Mouse (Mus musculus): ENCODE data around the gene Rabgap1l. TPM values are rescaled to one million over a fixed set of nuclear protein-coding genes. Genes with fewer than 3 reads are reported as not detected.
A peak's percentile ranks its signal among the peaks of the same experiment; 100 is the strongest.

Gene Rabgap1l
- polyA plus RNA-seq, 1 experiment from 2014 or later = 13.6 TPM

GRCm38 (mm10) chr1:160793791-160794757 is 1.1 kb upstream of the Rabgap1l start:
- Histone ChIP-seq H3K4me3 (ENCODE audit: low read depth, low read length) (no peak overlapping the region), H3K27me3 (ENCODE audit: control insufficient read depth, insufficient read depth, low read length) (no peaks in the 10 kb centered on the region), H3K27ac (replicated peaks; ENCODE audit: low read depth, low read length) (no peak overlapping the region), H3K36me3 (replicated peaks; ENCODE audit: control insufficient read depth, insufficient read depth, low read depth, low read length) (no peaks in the 10 kb centered on the region), H3K4me1 (ENCODE audit: control insufficient read depth, insufficient read depth, low read length) (no peaks in the 10 kb centered on the region), H3K9me3 (replicated peaks; ENCODE audit: control insufficient read depth, low read length) (no peaks in the 10 kb centered on the region), H3K9ac (replicated peaks; ENCODE audit: low read length) (no peak overlapping the region), H3K4me2 (ENCODE audit: low read depth, low read length) (no peak overlapping the region)
- 81% methylated on average over 13 of the region's 13 CpGs for WGBS
- DNase-seq (ENCODE audit: low spot score) = no peak
- no peak for ATAC-seq (replicated peaks; ENCODE audit: insufficient number of reproducible peaks, low FRiP score, low TSS enrichment, low read depth)

DNA sequence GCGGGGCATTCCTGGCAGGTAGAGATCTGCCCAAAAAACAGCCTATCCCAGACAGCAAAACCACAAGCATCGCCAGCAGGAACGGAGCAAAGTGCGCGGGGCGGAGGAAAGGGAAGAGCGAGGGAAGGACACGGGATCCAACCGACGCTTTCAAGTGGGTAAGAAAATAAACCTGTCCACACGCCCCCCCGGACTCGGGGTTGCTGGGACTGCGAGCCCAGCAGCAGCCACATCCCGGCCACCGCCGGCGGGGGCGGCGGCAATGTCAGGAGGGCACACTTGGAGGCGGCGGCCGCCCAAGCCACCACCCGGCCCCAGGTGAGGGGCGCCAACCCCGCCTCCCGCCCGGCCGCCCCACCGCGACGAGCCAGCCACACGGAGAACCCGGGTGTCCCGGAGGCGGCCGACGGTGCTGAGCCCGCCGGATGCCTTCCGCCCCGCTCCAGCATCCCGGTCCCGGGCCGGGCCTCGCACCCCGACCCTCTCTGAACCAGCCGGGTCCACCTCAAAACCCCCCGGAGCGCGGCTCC is 790 bp downstream of the Rabgap1l start:
- H3K9ac ChIP-seq (replicated peaks; ENCODE audit: low read length) = peak overlapping the region; percentile 85
- H3K36me3 ChIP-seq (replicated peaks; ENCODE audit: control insufficient read depth, insufficient read depth, low read depth, low read length) = no peaks in the 10 kb centered on the region
- peak overlapping the region; percentile 90 for H3K4me3 ChIP-seq (ENCODE audit: low read depth, low read length)
- H3K27me3 ChIP-seq (ENCODE audit: control insufficient read depth, insufficient read depth, low read length) = no peaks in the 10 kb centered on the region
- H3K9me3 ChIP-seq (replicated peaks; ENCODE audit: control insufficient read depth, low read length) = no peaks in the 10 kb centered on the region
- no peaks in the 10 kb centered on the region for H3K4me1 ChIP-seq (ENCODE audit: control insufficient read depth, insufficient read depth, low read length)
- WGBS = under 1% methylated on average over 49 of the region's 51 CpGs
- H3K27ac ChIP-seq (replicated peaks; ENCODE audit: low read depth, low read length) = no peak overlapping the region
- peak; percentile 80; the same call in 1 of the 2 replicates for ATAC-seq (replicated peaks; ENCODE audit: insufficient number of reproducible peaks, low FRiP score, low TSS enrichment, low read depth)
- DNase-seq (ENCODE audit: low spot score) = peak; percentile 59
- H3K4me2 ChIP-seq (ENCODE audit: low read depth, low read length) = peak overlapping the region; percentile 91

DNA sequence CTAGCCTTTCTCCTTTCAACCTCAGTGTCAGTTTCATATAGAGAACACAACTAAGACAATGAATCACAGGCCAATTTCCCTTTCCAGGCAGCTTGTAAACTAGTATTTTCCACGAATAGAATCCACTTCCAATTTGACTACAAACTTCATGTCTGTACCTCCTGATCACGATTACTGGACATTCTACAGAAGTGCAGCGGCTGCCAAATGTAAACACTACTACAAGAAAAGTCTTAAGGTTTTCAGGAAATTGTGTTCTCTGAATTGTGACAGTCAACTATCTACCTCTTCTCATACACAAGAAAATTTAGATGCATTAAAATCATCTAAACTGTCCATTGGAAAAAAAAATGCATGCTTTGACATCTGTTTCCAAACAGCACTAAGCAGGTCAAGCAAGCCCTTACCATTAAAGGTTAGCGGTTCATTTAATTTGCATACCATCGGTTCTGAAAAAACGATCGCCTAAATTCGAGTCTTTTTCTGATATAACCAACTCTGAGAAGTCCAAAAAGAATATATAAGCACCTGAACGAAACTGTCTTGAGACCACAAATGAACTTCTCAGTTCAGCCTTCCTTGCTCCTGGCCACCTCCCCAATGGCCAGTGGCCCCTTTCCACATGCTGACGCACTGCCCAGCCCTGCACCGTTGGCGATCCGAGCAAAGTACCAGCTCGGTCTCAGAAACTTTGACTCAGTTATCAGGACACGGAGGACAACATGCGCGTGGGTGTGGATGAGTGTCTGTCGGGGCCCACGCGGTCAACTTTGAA is 1.4 kb downstream of the Rabgap1l start:
- Histone ChIP-seq H3K4me3 (ENCODE audit: low read depth, low read length) (peak overlapping the region; percentile 90), H3K36me3 (replicated peaks; ENCODE audit: control insufficient read depth, insufficient read depth, low read depth, low read length) (no peaks in the 10 kb centered on the region), H3K9ac (replicated peaks; ENCODE audit: low read length) (peak overlapping the region; percentile 85), H3K4me1 (ENCODE audit: control insufficient read depth, insufficient read depth, low read length) (no peaks in the 10 kb centered on the region), H3K27ac (replicated peaks; ENCODE audit: low read depth, low read length) (no peak overlapping the region), H3K9me3 (replicated peaks; ENCODE audit: control insufficient read depth, low read length) (no peaks in the 10 kb centered on the region), H3K27me3 (ENCODE audit: control insufficient read depth, insufficient read depth, low read length) (no peaks in the 10 kb centered on the region), H3K4me2 (ENCODE audit: low read depth, low read length) (peak overlapping the region; percentile 91)
- WGBS = 8% methylated on average over 20 of the region's 20 CpGs
- DNase-seq (ENCODE audit: low spot score) = no peak
- 0 out of 2 replicates have a peak, but pooled peaks have one; percentile 35 for ATAC-seq (replicated peaks; ENCODE audit: insufficient number of reproducible peaks, low FRiP score, low TSS enrichment, low read depth)

DNA sequence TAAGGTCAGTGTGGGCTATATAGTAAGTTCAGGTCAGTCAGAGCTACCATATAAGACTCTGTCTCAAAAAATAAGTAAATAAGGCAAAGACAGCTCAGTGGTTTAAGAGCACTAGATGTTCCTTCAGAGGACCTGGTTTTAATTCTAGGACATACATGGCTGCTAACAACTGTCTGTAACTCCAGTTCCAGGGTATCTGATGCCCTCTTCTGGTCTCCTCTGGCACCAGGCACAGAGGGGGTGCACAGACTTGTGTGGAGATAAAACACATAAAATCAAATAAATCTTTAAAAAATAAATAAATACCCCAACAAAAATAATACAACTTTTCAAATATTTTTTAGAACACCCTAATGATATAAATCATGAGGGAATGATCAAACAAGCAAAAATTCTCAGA is 2.4 kb downstream of the Rabgap1l start:
- Histone ChIP-seq H3K36me3 (replicated peaks; ENCODE audit: control insufficient read depth, insufficient read depth, low read depth, low read length) (no peaks in the 10 kb centered on the region), H3K4me3 (ENCODE audit: low read depth, low read length) (no peak overlapping the region), H3K4me2 (ENCODE audit: low read depth, low read length) (no peak overlapping the region), H3K4me1 (ENCODE audit: control insufficient read depth, insufficient read depth, low read length) (no peaks in the 10 kb centered on the region), H3K27ac (replicated peaks; ENCODE audit: low read depth, low read length) (no peak overlapping the region), H3K27me3 (ENCODE audit: control insufficient read depth, insufficient read depth, low read length) (no peaks in the 10 kb centered on the region), H3K9me3 (replicated peaks; ENCODE audit: control insufficient read depth, low read length) (no peaks in the 10 kb centered on the region), H3K9ac (replicated peaks; ENCODE audit: low read length) (no peak overlapping the region)
- ATAC-seq (replicated peaks; ENCODE audit: insufficient number of reproducible peaks, low FRiP score, low TSS enrichment, low read depth) (no peak), DNase-seq (ENCODE audit: low spot score) (no peak)

DNA sequence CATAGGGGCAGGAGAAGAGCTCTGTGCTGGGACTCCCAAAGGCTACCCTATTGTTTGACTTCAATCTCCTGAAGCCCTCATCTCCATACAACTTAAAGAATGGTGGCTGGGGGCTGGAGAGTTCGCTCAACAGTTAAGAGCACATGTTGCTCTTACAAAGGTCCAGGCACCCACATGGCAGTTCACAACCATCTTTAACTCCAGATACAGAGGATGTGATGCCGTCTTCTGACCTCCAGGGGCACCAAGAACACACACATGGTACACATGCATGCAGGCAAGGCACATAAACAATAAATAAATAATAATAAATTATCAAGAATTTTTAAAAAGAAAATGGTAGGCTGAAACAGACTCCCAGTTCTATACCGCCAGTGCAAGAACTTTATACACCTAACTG is 3.1 kb downstream of the Rabgap1l start:
- H3K36me3 ChIP-seq (replicated peaks; ENCODE audit: control insufficient read depth, insufficient read depth, low read depth, low read length) = no peaks in the 10 kb centered on the region
- DNase-seq (ENCODE audit: low spot score) (no peak), ATAC-seq (replicated peaks; ENCODE audit: insufficient number of reproducible peaks, low FRiP score, low TSS enrichment, low read depth) (no peak)
- H3K4me1 ChIP-seq (ENCODE audit: control insufficient read depth, insufficient read depth, low read length) = no peaks in the 10 kb centered on the region
- H3K9ac ChIP-seq (replicated peaks; ENCODE audit: low read length) = no peak overlapping the region
- no peaks in the 10 kb centered on the region for H3K27me3 ChIP-seq (ENCODE audit: control insufficient read depth, insufficient read depth, low read length)
- no peaks in the 10 kb centered on the region for H3K9me3 ChIP-seq (replicated peaks; ENCODE audit: control insufficient read depth, low read length)
- no peak overlapping the region for H3K4me2 ChIP-seq (ENCODE audit: low read depth, low read length)
- WGBS = 83% methylated on average over 3 of the region's 3 CpGs
- H3K4me3 ChIP-seq (ENCODE audit: low read depth, low read length) = no peak overlapping the region
- no peak overlapping the region for H3K27ac ChIP-seq (replicated peaks; ENCODE audit: low read depth, low read length)

- Histone ChIP-seq H3K36me3 (replicated peaks; ENCODE audit: control insufficient read depth, insufficient read depth, low read depth, low read length) (no peaks in the 10 kb centered on the region), H3K27me3 (ENCODE audit: control insufficient read depth, insufficient read depth, low read length) (no peaks in the 10 kb centered on the region), H3K4me3 (ENCODE audit: low read depth, low read length) (no peak overlapping the region), H3K4me1 (ENCODE audit: control insufficient read depth, insufficient read depth, low read length) (no peaks in the 10 kb centered on the region), H3K9ac (replicated peaks; ENCODE audit: low read length) (no peak overlapping the region), H3K9me3 (replicated peaks; ENCODE audit: control insufficient read depth, low read length) (no peaks in the 10 kb centered on the region), H3K4me2 (ENCODE audit: low read depth, low read length) (no peak overlapping the region), H3K27ac (replicated peaks; ENCODE audit: low read depth, low read length) (no peak overlapping the region)
- 80% methylated on average over 1 of the region's 1 CpGs for WGBS
- DNase-seq (ENCODE audit: low spot score) (no peak), ATAC-seq (replicated peaks; ENCODE audit: insufficient number of reproducible peaks, low FRiP score, low TSS enrichment, low read depth) (no peak)
These were observed 5.1 kb downstream of the Rabgap1l start for GRCm38 (mm10) chr1:160787926-160788325.

GRCm38 (mm10) chr1:160787164-160787563 is 5.8 kb downstream of the Rabgap1l start:
- Histone ChIP-seq H3K9ac (replicated peaks; ENCODE audit: low read length) (no peak overlapping the region), H3K9me3 (replicated peaks; ENCODE audit: control insufficient read depth, low read length) (no peaks in the 10 kb centered on the region), H3K36me3 (replicated peaks; ENCODE audit: control insufficient read depth, insufficient read depth, low read depth, low read length) (no peaks in the 10 kb centered on the region), H3K4me2 (ENCODE audit: low read depth, low read length) (no peak overlapping the region), H3K4me1 (ENCODE audit: control insufficient read depth, insufficient read depth, low read length) (no peaks in the 10 kb centered on the region), H3K27me3 (ENCODE audit: control insufficient read depth, insufficient read depth, low read length) (no peaks in the 10 kb centered on the region), H3K4me3 (ENCODE audit: low read depth, low read length) (no peak overlapping the region), H3K27ac (replicated peaks; ENCODE audit: low read depth, low read length) (no peak overlapping the region)
- DNase-seq (ENCODE audit: low spot score) (no peak), ATAC-seq (replicated peaks; ENCODE audit: insufficient number of reproducible peaks, low FRiP score, low TSS enrichment, low read depth) (no peak)
- 93% methylated on average over 3 of the region's 3 CpGs for WGBS
